Mouse (Mus musculus) liver (tissue): Measurements from ENCODE around the gene Colgalt1.

Experiments
- DNase-seq: peaks from one replicate; pipeline ENCODE4 v3.0.0-alpha.2; 2020; ENCODE audit warnings: mixed read lengths

The Colgalt1 gene

GRCm38 (mm10) chr8:71610822-71611651 is at the start of gene Colgalt1:
Gene Colgalt1, plus strand, starts transcription at chr8:71610998.
- peak; percentile 98 for DNase-seq

- DNase-seq: peak; percentile 75
Observed at GRCm38 (mm10) chr8:71561401-71561800, 49.4 kb upstream of the Colgalt1 start.

- peak; percentile 79 for DNase-seq
Observed at GRCm38 (mm10) chr8:71562751-71563150, 48.0 kb upstream of the Colgalt1 start.

- DNase-seq: no peak
Observed at GRCm38 (mm10) chr8:71563992-71564391, 46.8 kb upstream of the Colgalt1 start.

- DNase-seq: no peak
Observed at GRCm38 (mm10) chr8:71566501-71566900, 44.3 kb upstream of the Colgalt1 start, which contains the start of gene Nxnl1. Gene Nxnl1, minus strand, starts transcription at chr8:71566601.

- no peak for DNase-seq
Observed at GRCm38 (mm10) chr8:71567587-71567986, 43.2 kb upstream of the Colgalt1 start.

- no peak for DNase-seq
Observed at GRCm38 (mm10) chr8:71568387-71568937, 42.3 kb upstream of the Colgalt1 start, which contains the start of gene Slc27a1. Gene Slc27a1, plus strand, starts transcription at chr8:71568882.

- no peak for DNase-seq
Observed at GRCm38 (mm10) chr8:71568941-71569340, 41.9 kb upstream of the Colgalt1 start.

GRCm38 (mm10) chr8:71569366-71570290 is 41.2 kb upstream of the Colgalt1 start:
- peak; percentile 79 for DNase-seq

GRCm38 (mm10) chr8:71570291-71570954 is 40.4 kb upstream of the Colgalt1 start:
- DNase-seq: peak; percentile 87

GRCm38 (mm10) chr8:71572077-71572476 is 38.7 kb upstream of the Colgalt1 start:
- DNase-seq: no peak

- no peak for DNase-seq
Observed at GRCm38 (mm10) chr8:71572847-71573633, 37.8 kb upstream of the Colgalt1 start.

- DNase-seq: no peak
Observed at GRCm38 (mm10) chr8:71574426-71574825, 36.4 kb upstream of the Colgalt1 start.

- DNase-seq: no peak
Observed at GRCm38 (mm10) chr8:71575020-71575419, 35.8 kb upstream of the Colgalt1 start.

GRCm38 (mm10) chr8:71577856-71578387 is 32.9 kb upstream of the Colgalt1 start:
- no peak for DNase-seq

GRCm38 (mm10) chr8:71579009-71579408 is 31.8 kb upstream of the Colgalt1 start:
- DNase-seq: no peak

GRCm38 (mm10) chr8:71579476-71579875 is 31.3 kb upstream of the Colgalt1 start:
- DNase-seq: no peak

GRCm38 (mm10) chr8:71580201-71580600 is 30.6 kb upstream of the Colgalt1 start:
- no peak for DNase-seq

- peak; percentile 66 for DNase-seq
Observed at GRCm38 (mm10) chr8:71586891-71587290, 23.9 kb upstream of the Colgalt1 start.

GRCm38 (mm10) chr8:71588762-71589161 is 22.0 kb upstream of the Colgalt1 start:
- no peak for DNase-seq

GRCm38 (mm10) chr8:71591017-71591416 is 19.8 kb upstream of the Colgalt1 start:
- DNase-seq: no peak
